Mouse (Mus musculus) cortical plate, adult 2 months (tissue): ENCODE data around the gene Ube2f.

Experiments used
- CTCF ChIP-seq: fragments of 200-500 bp; IDR thresholded peaks from 2 replicates; pipeline ENCODE4 v1.5.1; 2011; ENCODE audit warnings: mild to moderate bottlenecking, control low read depth, low read length; ENCODE audit not compliant: insufficient read depth; ENCODE audit errors: extremely low read depth
- POLR2A ChIP-seq: fragments of 200-500 bp; IDR thresholded peaks from 2 replicates; pipeline ENCODE4 v1.6.1; 2011; ENCODE audit warnings: mild to moderate bottlenecking, low read length, control low read depth; ENCODE audit not compliant: insufficient read depth; ENCODE audit errors: extremely low read depth

DNA sequence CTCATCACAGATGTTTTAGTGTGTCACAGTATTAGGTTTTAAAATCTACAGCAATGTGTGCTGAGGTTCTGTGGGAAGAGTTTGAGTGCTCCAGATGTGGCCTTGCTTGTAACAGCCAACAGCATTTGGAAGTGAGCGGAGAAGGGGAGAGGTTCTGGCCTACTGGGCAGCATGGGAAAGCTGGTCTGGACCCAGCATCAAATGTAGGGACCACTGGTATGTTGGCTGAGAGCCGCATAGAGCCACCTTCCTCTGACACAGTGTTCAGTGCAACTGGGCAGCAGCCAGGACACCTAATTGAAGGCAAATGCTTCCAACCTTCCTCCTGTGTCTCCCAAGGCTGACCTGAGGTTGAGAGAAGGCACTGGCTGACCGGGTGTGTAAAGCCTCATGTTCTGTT lies 51.9 kb downstream of the Ube2f start:
- TF ChIP-seq CTCF (no peak), POLR2A (no peak)
